Mouse (Mus musculus) heart, postnatal 0 days (tissue): ENCODE measurements around the gene Pdxp.
A peak's percentile ranks its signal among the peaks of the same experiment; 100 is the strongest.

Source experiments
- CTCF ChIP-seq: IDR thresholded peaks from 2 replicates; pipeline ENCODE4 v1.5.1; 2016; ENCODE audit warnings: antibody characterized with exemption, control low read depth, low read depth
- EP300 ChIP-seq: IDR thresholded peaks from 2 replicates; pipeline ENCODE4 v1.6.1; 2016; ENCODE audit warnings: antibody characterized with exemption, low read depth

GRCm38 (mm10) chr15:78872021-78872608 lies 41.6 kb upstream of the Pdxp start:
- TF ChIP-seq CTCF, result peak; percentile 13; the same call in 1 of the 2 replicates
- TF ChIP-seq EP300, result no peak
